Comparison of ENCODE assay signal across 10 mouse cellular contexts in the genomic region with DNA sequence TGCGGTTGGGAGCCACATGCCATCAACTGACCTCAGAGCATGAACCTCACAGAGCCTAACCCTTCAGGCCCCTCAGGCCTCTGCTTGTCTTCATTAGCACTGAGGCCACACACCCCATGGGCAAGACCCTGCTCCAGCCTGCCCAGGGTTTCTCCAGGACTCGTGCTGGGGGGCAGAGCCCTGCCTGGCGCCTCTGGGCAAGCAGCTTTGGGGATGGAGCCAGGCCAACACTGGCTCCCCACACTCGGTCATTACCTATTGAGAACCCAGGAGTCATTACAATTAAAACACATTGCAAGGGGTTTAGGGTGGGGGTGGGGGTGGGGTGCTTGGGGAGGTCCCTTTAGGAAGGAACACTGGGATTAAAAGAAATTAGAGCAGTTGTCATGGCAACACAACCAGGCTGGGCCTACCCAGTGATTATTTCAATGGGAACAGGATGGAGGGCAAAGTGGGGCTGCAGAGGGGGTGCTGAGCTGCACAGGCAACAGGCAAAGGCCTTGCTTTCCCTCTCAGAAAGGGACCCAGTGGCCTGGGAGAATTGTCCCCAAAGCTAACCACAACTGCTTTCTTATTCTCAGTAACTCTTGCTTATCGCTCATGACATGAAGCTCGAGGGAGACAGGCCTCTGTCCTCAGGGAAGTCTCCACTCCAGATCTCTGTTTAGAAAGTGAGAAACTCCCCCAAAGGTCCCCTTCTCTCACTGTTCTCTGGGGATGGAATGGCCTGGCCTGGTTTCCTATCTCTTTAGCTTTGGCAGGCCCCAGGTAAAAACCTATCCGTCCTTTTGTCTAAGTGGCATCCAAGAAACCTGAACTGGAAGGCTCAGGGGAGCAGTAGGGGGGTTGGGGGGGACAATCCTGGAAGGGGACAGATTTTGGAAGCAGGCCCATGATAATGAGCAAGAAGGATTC.
DNase-seq lines count a peak whose midpoint lies in the region; ATAC-seq lines count a peak whose summit lies in the region.
"Had no signal": no experiment of that assay in that cellular context is flagged by ENCODE, and none has a peak within 500 bp of the region (broad histone marks: within the 10 kb centered on the region; RNA-seq: fewer than 3 reads in every experiment).

No protein-coding gene starts in this region.

- H3K4me3 ChIP-seq in embryonic facial prominence, embryonic 14.5 days (ENCODE audit: low read depth, low read length) = no peak overlapping the region
- H3K4me3 ChIP-seq in midbrain, embryonic 15.5 days = no peak overlapping the region

- H3K9me3 ChIP-seq in embryonic facial prominence, embryonic 14.5 days (ENCODE audit: control insufficient read depth, low read length) = no peaks in the 10 kb centered on the region
- no peaks in the 10 kb centered on the region for H3K9me3 ChIP-seq in midbrain, embryonic 15.5 days

- H3K4me1 ChIP-seq in embryonic facial prominence, embryonic 14.5 days (ENCODE audit: control insufficient read depth, insufficient read depth, low read length) = peaks cover 48% of the 10 kb centered on the region
- H3K4me1 ChIP-seq in midbrain, embryonic 15.5 days = peaks cover 35% of the 10 kb centered on the region
- H3K4me1 ChIP-seq: megakaryocyte, embryonic 14.5 days had no signal

- peak; percentile 51 for DNase-seq in brain, adult 2 months (ENCODE audit: low read depth, low spot score)
- peak; percentile 68 for DNase-seq in embryonic facial prominence, embryonic 14.5 days (ENCODE audit: low spot score)
- peak; percentile 50 for DNase-seq in layer of hippocampus, adult 9-11 months
- no peak for DNase-seq in spleen, postnatal 36 days (ENCODE audit: low spot score in 2 of 2)
- no peak for DNase-seq in lung, postnatal 10 days
- DNase-seq in kidney, postnatal 14 days = no peak
- no peak for DNase-seq in T-cell, adult 2 months (ENCODE audit: low spot score)

- ATAC-seq in embryonic facial prominence, embryonic 14.5 days (ENCODE audit: low read depth) = peak; percentile 43; the same call in 1 of the 2 replicates
- peak; percentile 84 for ATAC-seq in midbrain, embryonic 15.5 days (replicated peaks)

- H3K9ac ChIP-seq in embryonic facial prominence, embryonic 14.5 days (ENCODE audit: low read depth, low read length) = no peak overlapping the region
- H3K9ac ChIP-seq in midbrain, embryonic 15.5 days = no peak overlapping the region

- no peak overlapping the region for H3K4me2 ChIP-seq in embryonic facial prominence, embryonic 14.5 days (ENCODE audit: low read depth, low read length)
- H3K4me2 ChIP-seq in midbrain, embryonic 15.5 days = no peak overlapping the region
- H3K4me2 ChIP-seq: heart, embryonic 11.5 days had no signal

- no peaks in the 10 kb centered on the region for H3K27me3 ChIP-seq in embryonic facial prominence, embryonic 14.5 days (replicated peaks; ENCODE audit: control insufficient read depth, insufficient read depth, low read length)
- H3K27me3 ChIP-seq in midbrain, embryonic 15.5 days (replicated peaks) = no peaks in the 10 kb centered on the region
- H3K27me3 ChIP-seq: megakaryocyte, embryonic 14.5 days had no signal

- 58% methylated on average over 7 of the region's 7 CpGs for WGBS in embryonic facial prominence, embryonic 14.5 days
- WGBS in midbrain, embryonic 15.5 days = 20% methylated on average over 7 of the region's 7 CpGs

- no peak overlapping the region for H3K27ac ChIP-seq in embryonic facial prominence, embryonic 14.5 days (replicated peaks; ENCODE audit: low read depth, low read length)
- peak overlapping the region; percentile 35 for H3K27ac ChIP-seq in midbrain, embryonic 15.5 days

- no peaks in the 10 kb centered on the region for H3K36me3 ChIP-seq in embryonic facial prominence, embryonic 14.5 days (ENCODE audit: control insufficient read depth, insufficient read depth, low read length)
- no peaks in the 10 kb centered on the region for H3K36me3 ChIP-seq in midbrain, embryonic 15.5 days (replicated peaks)

Comparison
In these comparisons a context has a peak if more than half of its experiments do, and no peak if none do; other contexts are left out.
1. DNase-seq: peak in brain, adult 2 months (single experiment), embryonic facial prominence, embryonic 14.5 days (single experiment) and layer of hippocampus, adult 9-11 months (single experiment); none in spleen, postnatal 36 days (0 of 2), lung, postnatal 10 days (single experiment), kidney, postnatal 14 days (single experiment) and T-cell, adult 2 months (single experiment).